Mouse (Mus musculus): ENCODE data around the gene Strap.

DNA sequence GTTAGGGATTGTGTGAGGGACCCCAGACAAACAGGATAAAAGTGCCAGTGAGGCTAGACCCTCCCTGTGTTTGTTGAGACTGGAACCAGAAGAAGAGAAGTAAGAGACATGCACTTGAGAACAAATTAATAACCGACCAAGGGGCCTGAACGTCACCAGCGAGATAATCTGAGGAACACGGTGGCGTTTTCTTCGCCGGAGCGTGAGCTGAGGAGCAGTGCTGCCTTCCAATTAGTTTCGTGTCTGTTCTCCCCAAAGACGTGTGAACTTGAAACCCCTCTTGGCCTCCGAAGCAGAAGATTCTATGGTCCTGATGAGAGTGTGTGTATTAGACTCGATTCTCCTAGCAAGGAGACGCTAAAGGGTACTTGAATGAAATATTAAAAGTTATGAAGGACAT is 39.3 kb downstream of the Strap start:
- TF ChIP-seq CTCF (conservative IDR thresholded peaks at IDR 0.05; ENCODE audit: low read length) (no peak), NANOG (IDR thresholded peaks at IDR 0.05; ENCODE audit: borderline replicate concordance, low read length) (no peak), POU5F1 (IDR thresholded peaks at IDR 0.05; ENCODE audit: borderline replicate concordance, low read length) (no peak)
